Mouse (Mus musculus): ENCODE measurements at regions not wholly inside any gene's neighbourhood (a gene's known extent, or its start where the extent isn't known, plus 50 kb on each side); places are given as distances from the start of the nearest gene placed in this dataset.
"Not testable (repeated sequence)": the region's sequence is repeated elsewhere in the genome, so short reads cannot be mapped to it uniquely, and the experiment has no call there.

- Histone ChIP-seq H3K36me3 (ENCODE audit: control insufficient read depth, insufficient read depth, low read length) (no peaks in the 10 kb centered on the region), H3K4me1 (ENCODE audit: control insufficient read depth, insufficient read depth, low read length) (no peaks in the 10 kb centered on the region), H3K4me3 (ENCODE audit: insufficient read depth, low read depth, low read length) (no peak overlapping the region), H3K27ac (ENCODE audit: insufficient read depth, low read depth, low read length) (no peak overlapping the region), H3K27me3 (replicated peaks; ENCODE audit: control insufficient read depth, insufficient read depth, low read length) (no peaks in the 10 kb centered on the region)
- 72% methylated on average over 8 of the region's 8 CpGs for WGBS
- DNase-seq: no peak
- no peak for TF ChIP-seq POLR2A (IDR thresholded peaks at IDR 0.05; ENCODE audit: low read depth, low read length)
- no peak for TF ChIP-seq CTCF (conservative IDR thresholded peaks at IDR 0.05; ENCODE audit: insufficient read depth, insufficient read length, low read depth, low read length)
Observed at GRCm38 (mm10) chr8:12451857-12452256, 56.8 kb downstream of the Sox1 start.

- not testable (repeated sequence) for H3K27me3 ChIP-seq (replicated peaks; ENCODE audit: control insufficient read depth, insufficient read depth, low read length); H3K4me1 ChIP-seq (ENCODE audit: control insufficient read depth, insufficient read depth, low read length); H3K36me3 ChIP-seq (ENCODE audit: control insufficient read depth, insufficient read depth, low read length); H3K4me3 ChIP-seq (ENCODE audit: insufficient read depth, low read depth, low read length); DNase-seq; H3K27ac ChIP-seq (ENCODE audit: insufficient read depth, low read depth, low read length)
- WGBS: 93% methylated on average over 3 of the region's 3 CpGs
Observed at GRCm38 (mm10) chr8:12455376-12455775, 60.3 kb downstream of the Sox1 start.

GRCm38 (mm10) chr8:12456326-12456725 lies 61.2 kb downstream of the Sox1 start:
- H3K27me3 ChIP-seq (replicated peaks; ENCODE audit: control insufficient read depth, insufficient read depth, low read length): no peaks in the 10 kb centered on the region
- no peak overlapping the region for H3K4me3 ChIP-seq (ENCODE audit: insufficient read depth, low read depth, low read length)
- H3K27ac ChIP-seq (ENCODE audit: insufficient read depth, low read depth, low read length): no peak overlapping the region
- TF ChIP-seq CTCF (conservative IDR thresholded peaks at IDR 0.05; ENCODE audit: insufficient read depth, insufficient read length, low read depth, low read length) (no peak), POLR2A (IDR thresholded peaks at IDR 0.05; ENCODE audit: low read depth, low read length) (no peak)
- DNase-seq: no peak
- no peaks in the 10 kb centered on the region for H3K4me1 ChIP-seq (ENCODE audit: control insufficient read depth, insufficient read depth, low read length)
- no peaks in the 10 kb centered on the region for H3K36me3 ChIP-seq (ENCODE audit: control insufficient read depth, insufficient read depth, low read length)
- 91% methylated on average over 1 of the region's 1 CpGs for WGBS

- H3K4me3 ChIP-seq (ENCODE audit: insufficient read depth, low read depth, low read length): no peak overlapping the region
- no peaks in the 10 kb centered on the region for H3K36me3 ChIP-seq (ENCODE audit: control insufficient read depth, insufficient read depth, low read length)
- TF ChIP-seq CTCF (conservative IDR thresholded peaks at IDR 0.05; ENCODE audit: insufficient read depth, insufficient read length, low read depth, low read length) (no peak), POLR2A (IDR thresholded peaks at IDR 0.05; ENCODE audit: low read depth, low read length) (no peak)
- no peaks in the 10 kb centered on the region for H3K4me1 ChIP-seq (ENCODE audit: control insufficient read depth, insufficient read depth, low read length)
- no peak for DNase-seq
- no peaks in the 10 kb centered on the region for H3K27me3 ChIP-seq (replicated peaks; ENCODE audit: control insufficient read depth, insufficient read depth, low read length)
- no peak overlapping the region for H3K27ac ChIP-seq (ENCODE audit: insufficient read depth, low read depth, low read length)
- 61% methylated on average over 7 of the region's 7 CpGs for WGBS
Observed at GRCm38 (mm10) chr8:12457015-12457414, 61.9 kb downstream of the Sox1 start.

GRCm38 (mm10) chr8:12466845-12467244 lies 71.8 kb downstream of the Sox1 start:
- 72% methylated on average over 7 of the region's 7 CpGs for WGBS
- Histone ChIP-seq H3K4me3 (ENCODE audit: insufficient read depth, low read depth, low read length) (no peak overlapping the region), H3K27me3 (replicated peaks; ENCODE audit: control insufficient read depth, insufficient read depth, low read length) (no peaks in the 10 kb centered on the region), H3K4me1 (ENCODE audit: control insufficient read depth, insufficient read depth, low read length) (no peaks in the 10 kb centered on the region), H3K27ac (ENCODE audit: insufficient read depth, low read depth, low read length) (no peak overlapping the region), H3K36me3 (ENCODE audit: control insufficient read depth, insufficient read depth, low read length) (no peaks in the 10 kb centered on the region)
- TF ChIP-seq POLR2A (IDR thresholded peaks at IDR 0.05; ENCODE audit: low read depth, low read length): no peak
- DNase-seq: no peak

- H3K4me3 ChIP-seq (ENCODE audit: insufficient read depth, low read depth, low read length): no peak overlapping the region
- DNase-seq: peak; percentile 13
- no peak overlapping the region for H3K27ac ChIP-seq (ENCODE audit: insufficient read depth, low read depth, low read length)
- H3K4me1 ChIP-seq (ENCODE audit: control insufficient read depth, insufficient read depth, low read length): no peaks in the 10 kb centered on the region
- H3K27me3 ChIP-seq (replicated peaks; ENCODE audit: control insufficient read depth, insufficient read depth, low read length): no peaks in the 10 kb centered on the region
- TF ChIP-seq CTCF (conservative IDR thresholded peaks at IDR 0.05; ENCODE audit: insufficient read depth, insufficient read length, low read depth, low read length) (no peak), POLR2A (IDR thresholded peaks at IDR 0.05; ENCODE audit: low read depth, low read length) (no peak)
- WGBS: 59% methylated on average over 36 of the region's 36 CpGs
- H3K36me3 ChIP-seq (ENCODE audit: control insufficient read depth, insufficient read depth, low read length): no peaks in the 10 kb centered on the region
Observed at GRCm38 (mm10) chr8:12467386-12468326, 72.6 kb downstream of the Sox1 start.

GRCm38 (mm10) chr8:12477449-12478401 lies 82.6 kb downstream of the Sox1 start:
- no peaks in the 10 kb centered on the region for H3K36me3 ChIP-seq (ENCODE audit: control insufficient read depth, insufficient read depth, low read length)
- H3K27ac ChIP-seq (ENCODE audit: insufficient read depth, low read depth, low read length): no peak overlapping the region
- H3K27me3 ChIP-seq (replicated peaks; ENCODE audit: control insufficient read depth, insufficient read depth, low read length): no peaks in the 10 kb centered on the region; the same call in 1 of the 2 replicates
- 20% methylated on average over 39 of the region's 39 CpGs for WGBS
- no peak for DNase-seq
- TF ChIP-seq CTCF (conservative IDR thresholded peaks at IDR 0.05; ENCODE audit: insufficient read depth, insufficient read length, low read depth, low read length) (no peak), POLR2A (IDR thresholded peaks at IDR 0.05; ENCODE audit: low read depth, low read length) (no peak)
- no peaks in the 10 kb centered on the region for H3K4me1 ChIP-seq (ENCODE audit: control insufficient read depth, insufficient read depth, low read length)
- H3K4me3 ChIP-seq (ENCODE audit: insufficient read depth, low read depth, low read length): no peak overlapping the region
